Mouse (Mus musculus) activated CD4-positive, CD25-positive, alpha-beta regulatory T cell, adult 4 months (primary cell): ENCODE results near the gene Gm13941. TPM values are rescaled to one million over a fixed set of nuclear protein-coding genes. Genes with fewer than 3 reads are reported as not detected.

Source experiments
- ATAC-seq: one replicate; pipeline ENCODE4 v1.8.0; 2017
- polyA plus RNA-seq, 2 experiments: library from polyadenylated mRNA; unstranded; fragments of 100-300 nt; shearing (Covaris generic); gene quantifications; one replicate each; pipeline ENCODE4 v1.2.1; 2017

Gene Gm13941
- polyA plus RNA-seq, result not detected

- ATAC-seq, result no peak
Observed at GRCm38 (mm10) chr2:111105882-111106281, at the start of gene Gm13941. Gene Gm13941, minus strand, starts transcription at chr2:111105982.

- no peak for ATAC-seq
Observed at GRCm38 (mm10) chr2:111152836-111153235, 47.1 kb upstream of the Gm13941 start, which contains the start of gene Gm15130. Gene Gm15130, minus strand, starts transcription at chr2:111152936.

- ATAC-seq, result no peak
Observed at GRCm38 (mm10) chr2:111135739-111136138, 30.0 kb upstream of the Gm13941 start.

GRCm38 (mm10) chr2:111058586-111059261, 47.1 kb downstream of the Gm13941 start:
- ATAC-seq, result peak; percentile 54

Other genes with a start within 250 kb of the Gm13941 start
- gene Ano3, start 155.1 kb downstream of the Gm13941 start, polyA plus RNA-seq, result not detected
- not detected for gene Gm15130, start 47.0 kb upstream of the Gm13941 start, polyA plus RNA-seq
- not detected for gene 4930430A15Rik, start 123.6 kb upstream of the Gm13941 start, polyA plus RNA-seq
- not detected for gene Olfr1275, start 129.3 kb upstream of the Gm13941 start, polyA plus RNA-seq
- gene Olfr1276, start 148.5 kb upstream of the Gm13941 start, polyA plus RNA-seq, result not detected
- not detected for gene Olfr1277, start 168.1 kb upstream of the Gm13941 start, polyA plus RNA-seq
- gene Olfr1278, start 184.2 kb upstream of the Gm13941 start, polyA plus RNA-seq, result not detected
- not detected for gene Olfr1279, start 194.7 kb upstream of the Gm13941 start, polyA plus RNA-seq
- not detected for gene Olfr1280, start 208.0 kb upstream of the Gm13941 start, polyA plus RNA-seq
- gene Olfr1281, start 220.5 kb upstream of the Gm13941 start, polyA plus RNA-seq, result not detected
- not detected for gene Olfr1282, start 230.1 kb upstream of the Gm13941 start, polyA plus RNA-seq